Mouse (Mus musculus): ENCODE results near the gene Kif23.

Kif23 gene

GRCm38 (mm10) chr9:61945973-61946611 lies 482 bp downstream of the Kif23 start:
- DNase-seq: peak; percentile 78

- no peak for DNase-seq
Measured at GRCm38 (mm10) chr9:61941054-61941453, 5.5 kb downstream of the Kif23 start.

- DNase-seq: no peak
Measured at GRCm38 (mm10) chr9:61933333-61933732, 13.2 kb downstream of the Kif23 start.

GRCm38 (mm10) chr9:61932009-61932408 lies 14.6 kb downstream of the Kif23 start:
- DNase-seq: no peak

- no peak for DNase-seq
Measured at GRCm38 (mm10) chr9:61925086-61925660, 21.4 kb downstream of the Kif23 start.

- peak; percentile 40 for DNase-seq
Measured at GRCm38 (mm10) chr9:61920331-61920730, 26.2 kb downstream of the Kif23 start.

- DNase-seq: no peak
Measured at GRCm38 (mm10) chr9:61919464-61919863, 27.1 kb downstream of the Kif23 start.

- no peak for DNase-seq
Measured at GRCm38 (mm10) chr9:61917436-61917835, 29.1 kb downstream of the Kif23 start.

- DNase-seq: no peak
Measured at GRCm38 (mm10) chr9:61916986-61917385, 29.6 kb downstream of the Kif23 start.

- no peak for DNase-seq
Measured at GRCm38 (mm10) chr9:61915393-61916005, 31.1 kb downstream of the Kif23 start.

GRCm38 (mm10) chr9:61914917-61915300 lies 31.7 kb downstream of the Kif23 start:
- DNase-seq: no peak

- DNase-seq: peak; percentile 95
Measured at GRCm38 (mm10) chr9:61914203-61914916, 32.2 kb downstream of the Kif23 start, which contains the start of gene Rplp1. Rplp1 (minus strand) TSS chr9:61914542.

- peak; percentile 31 for DNase-seq
Measured at GRCm38 (mm10) chr9:61911300-61912128, 35.1 kb downstream of the Kif23 start.

- DNase-seq: peak; percentile 71
Measured at GRCm38 (mm10) chr9:61910526-61911256, 35.9 kb downstream of the Kif23 start.

- no peak for DNase-seq
Measured at GRCm38 (mm10) chr9:61909633-61910032, 36.9 kb downstream of the Kif23 start.

- no peak for DNase-seq
Measured at GRCm38 (mm10) chr9:61908832-61909407, 37.7 kb downstream of the Kif23 start.

GRCm38 (mm10) chr9:61908341-61908740 lies 38.2 kb downstream of the Kif23 start:
- no peak for DNase-seq

GRCm38 (mm10) chr9:61907621-61908295 lies 38.8 kb downstream of the Kif23 start:
- no peak for DNase-seq

GRCm38 (mm10) chr9:61906912-61907311 lies 39.7 kb downstream of the Kif23 start:
- DNase-seq: peak; percentile 78

GRCm38 (mm10) chr9:61905576-61905975 lies 41.0 kb downstream of the Kif23 start:
- DNase-seq: no peak

GRCm38 (mm10) chr9:61904201-61904600 lies 42.4 kb downstream of the Kif23 start:
- DNase-seq: no peak
